Mouse (Mus musculus) thymus, postnatal 14 days (tissue): ENCODE results near the gene Tns3.

ENCODE experiments used
- DNase-seq: peaks from one replicate; pipeline ENCODE4 v3.0.0; 2021

The Tns3 gene

GRCm38 (mm10) chr11:8610456-8610855 is 53.9 kb downstream of the Tns3 start:
- DNase-seq = no peak

- DNase-seq = no peak
Measured at GRCm38 (mm10) chr11:8609873-8610272, 54.5 kb downstream of the Tns3 start.

GRCm38 (mm10) chr11:8607123-8607522 is 57.2 kb downstream of the Tns3 start:
- DNase-seq = no peak

- DNase-seq = no peak
Measured at GRCm38 (mm10) chr11:8604789-8605569, 59.4 kb downstream of the Tns3 start.

GRCm38 (mm10) chr11:8602606-8603005 is 61.7 kb downstream of the Tns3 start:
- no peak for DNase-seq

- peak; percentile 39 for DNase-seq
Measured at GRCm38 (mm10) chr11:8601411-8601821, 62.9 kb downstream of the Tns3 start.

GRCm38 (mm10) chr11:8595642-8596041 is 68.7 kb downstream of the Tns3 start:
- DNase-seq = no peak

GRCm38 (mm10) chr11:8593172-8593571 is 71.2 kb downstream of the Tns3 start:
- DNase-seq = no peak

GRCm38 (mm10) chr11:8591271-8591670 is 73.1 kb downstream of the Tns3 start:
- no peak for DNase-seq

- no peak for DNase-seq
Measured at GRCm38 (mm10) chr11:8589226-8589905, 75.0 kb downstream of the Tns3 start.

GRCm38 (mm10) chr11:8587941-8588340 is 76.4 kb downstream of the Tns3 start:
- no peak for DNase-seq

GRCm38 (mm10) chr11:8586996-8587644 is 77.2 kb downstream of the Tns3 start:
- DNase-seq = no peak

GRCm38 (mm10) chr11:8586374-8586773 is 78.0 kb downstream of the Tns3 start:
- DNase-seq = no peak

- DNase-seq = no peak
Measured at GRCm38 (mm10) chr11:8585686-8586085, 78.6 kb downstream of the Tns3 start.

GRCm38 (mm10) chr11:8584925-8585324 is 79.4 kb downstream of the Tns3 start:
- DNase-seq = no peak

- DNase-seq = no peak
Measured at GRCm38 (mm10) chr11:8584307-8584706, 80.0 kb downstream of the Tns3 start.

GRCm38 (mm10) chr11:8583137-8583536 is 81.2 kb downstream of the Tns3 start:
- no peak for DNase-seq

- DNase-seq = no peak
Measured at GRCm38 (mm10) chr11:8582101-8582920, 82.0 kb downstream of the Tns3 start.

- DNase-seq = no peak
Measured at GRCm38 (mm10) chr11:8579789-8580188, 84.5 kb downstream of the Tns3 start.

GRCm38 (mm10) chr11:8575217-8576180 is 88.8 kb downstream of the Tns3 start:
- peak; percentile 38 for DNase-seq

GRCm38 (mm10) chr11:8574562-8574961 is 89.8 kb downstream of the Tns3 start:
- no peak for DNase-seq

- DNase-seq = no peak
Measured at GRCm38 (mm10) chr11:8572762-8573161, 91.6 kb downstream of the Tns3 start.
